ENCODE assay signal across 9 mouse cellular contexts in genomic region chr17:83982700-83983069, GRCm38 (mm10).
DNase-seq lines count a peak whose midpoint lies in the region; ATAC-seq and TF ChIP-seq lines count a peak whose summit lies in the region.
"Had no signal": no experiment of that assay in that cellular context is flagged by ENCODE, and none has a peak within 500 bp of the region (broad histone marks: within the 10 kb centered on the region; RNA-seq: fewer than 3 reads in every experiment).

No protein-coding gene starts in this region.

- no peak for TF ChIP-seq POLR2A in spleen, adult 2 months (IDR thresholded peaks at IDR 0.05; ENCODE audit: low read depth, low read length)

- peak; percentile 64 for DNase-seq in heart, adult 8-10 months (ENCODE audit: low spot score)
- no peak for DNase-seq in heart, adult 11 months
- no peak for DNase-seq in spleen, adult 2 months (ENCODE audit: low read depth in 1 of 2, low spot score in 2 of 2)
- DNase-seq in spleen, postnatal 14 days (ENCODE audit: low spot score in 2 of 2), result no peak
- no peak for DNase-seq in stomach, postnatal 0 days (ENCODE audit: low spot score)
- DNase-seq in layer of hippocampus, adult 9-11 months, result no peak
- no peak for DNase-seq in embryo, embryonic 10.5 days (ENCODE audit: low spot score)
- DNase-seq: B cell, adult 2 months had no signal

- no peak overlapping the region for H3K9ac ChIP-seq in intestine, postnatal 0 days (ENCODE audit: low read depth, low read length)
- no peak overlapping the region for H3K9ac ChIP-seq in stomach, postnatal 0 days (ENCODE audit: low read length)

- H3K27ac ChIP-seq in spleen, adult 2 months (ENCODE audit: insufficient read depth, low read length), result peak overlapping the region; percentile 57
- peak overlapping the region; percentile 81 for H3K27ac ChIP-seq in intestine, postnatal 0 days (ENCODE audit: low read depth, low read length)
- peak overlapping the region; percentile 81 for H3K27ac ChIP-seq in stomach, postnatal 0 days (replicated peaks)

- no peaks in the 10 kb centered on the region for H3K9me3 ChIP-seq in intestine, postnatal 0 days (ENCODE audit: control insufficient read depth)
- H3K9me3 ChIP-seq in stomach, postnatal 0 days (ENCODE audit: control insufficient read depth, low read length), result no peaks in the 10 kb centered on the region

- no peak overlapping the region for H3K4me2 ChIP-seq in intestine, postnatal 0 days (replicated peaks; ENCODE audit: low read depth)
- H3K4me2 ChIP-seq in stomach, postnatal 0 days (replicated peaks; ENCODE audit: low read depth), result no peak overlapping the region

- no peak for ATAC-seq in intestine, postnatal 0 days
- ATAC-seq in stomach, postnatal 0 days (ENCODE audit: low FRiP score, low TSS enrichment), result no peak

- no peak overlapping the region for H3K4me3 ChIP-seq in spleen, adult 2 months (ENCODE audit: extremely low read depth, insufficient read depth, insufficient read length)
- H3K4me3 ChIP-seq in intestine, postnatal 0 days (ENCODE audit: low read depth, low read length), result no peak overlapping the region
- H3K4me3 ChIP-seq in stomach, postnatal 0 days (ENCODE audit: low read depth, low read length), result no peak overlapping the region

- WGBS in spleen, adult 2 months, result 69% methylated on average over 8 of the region's 8 CpGs
- 61% methylated on average over 8 of the region's 8 CpGs for WGBS in intestine, postnatal 0 days
- 47% methylated on average over 8 of the region's 8 CpGs for WGBS in stomach, postnatal 0 days

- no peak for TF ChIP-seq CTCF in spleen, adult 2 months (IDR thresholded peaks at IDR 0.05; ENCODE audit: extremely low read depth, insufficient read depth, insufficient read length, insufficient replicate concordance)
- no peak for TF ChIP-seq CTCF in intestine, postnatal 0 days (IDR thresholded peaks at IDR 0.05; ENCODE audit: low read depth)
- no peak for TF ChIP-seq CTCF in stomach, postnatal 0 days (IDR thresholded peaks at IDR 0.05; ENCODE audit: low read depth)

- no peaks in the 10 kb centered on the region for H3K36me3 ChIP-seq in spleen, adult 2 months (ENCODE audit: control insufficient read depth, insufficient read depth, low read length)
- no peaks in the 10 kb centered on the region for H3K36me3 ChIP-seq in intestine, postnatal 0 days (ENCODE audit: control insufficient read depth, insufficient read depth)
- H3K36me3 ChIP-seq in stomach, postnatal 0 days (ENCODE audit: control insufficient read depth, insufficient read depth, low read length), result no peaks in the 10 kb centered on the region

- no peaks in the 10 kb centered on the region for H3K27me3 ChIP-seq in spleen, adult 2 months (ENCODE audit: control insufficient read depth, insufficient read depth, low read length)
- no peaks in the 10 kb centered on the region for H3K27me3 ChIP-seq in intestine, postnatal 0 days (replicated peaks; ENCODE audit: control insufficient read depth, insufficient read depth, low read length)
- H3K27me3 ChIP-seq in stomach, postnatal 0 days (ENCODE audit: control insufficient read depth, insufficient read depth, low read length), result no peaks in the 10 kb centered on the region

- peaks cover 21% of the 10 kb centered on the region; the same call in 1 of the 2 replicates for H3K4me1 ChIP-seq in spleen, adult 2 months (ENCODE audit: control insufficient read depth, insufficient read depth, insufficient read length)
- peaks cover 6% of the 10 kb centered on the region; the same call in 1 of the 2 replicates for H3K4me1 ChIP-seq in intestine, postnatal 0 days (replicated peaks; ENCODE audit: control insufficient read depth, insufficient read depth, low read length)
- H3K4me1 ChIP-seq in stomach, postnatal 0 days (replicated peaks; ENCODE audit: control insufficient read depth, insufficient read depth), result peaks cover 8% of the 10 kb centered on the region; the same call in 1 of the 2 replicates

- no peak for TF ChIP-seq EP300 in stomach, postnatal 0 days (optimal IDR thresholded peaks at IDR 0.05)
